Comparison of ENCODE assay signal across 8 mouse cellular contexts in the genomic region with DNA sequence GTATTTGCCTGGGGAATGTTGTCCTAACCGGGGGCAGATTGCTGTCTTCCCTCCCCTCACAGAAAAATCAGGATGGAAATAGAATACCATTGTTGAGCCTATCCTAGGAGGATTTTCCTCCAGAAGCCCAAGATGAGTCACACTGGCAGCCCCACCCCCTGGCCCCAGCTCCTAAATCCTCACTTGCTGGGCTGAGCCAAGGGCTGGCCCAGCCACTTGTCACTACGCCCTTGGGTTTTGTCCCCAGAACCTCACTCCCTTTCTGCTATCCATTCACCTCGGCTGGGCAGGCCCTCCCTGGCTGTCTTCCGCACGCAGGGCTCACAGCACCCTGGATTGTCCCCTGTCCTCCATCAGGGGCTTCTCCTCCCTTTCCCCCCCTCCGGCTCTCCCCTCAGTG. TPM values are rescaled to one million over a fixed set of nuclear protein-coding genes. Genes with fewer than 3 reads are reported as not detected.
DNase-seq lines count a peak whose midpoint lies in the region; ATAC-seq lines count a peak whose summit lies in the region.

No protein-coding gene starts in this region.

- peak; percentile 44; the same call in 1 of the 2 replicates for ATAC-seq in heart, embryonic 12.5 days (ENCODE audit: insufficient number of reproducible peaks, low FRiP score)
- no peak for ATAC-seq in limb, embryonic 12.5 days (ENCODE audit: insufficient number of reproducible peaks, insufficient read depth, low FRiP score, low TSS enrichment, low read depth)
- ATAC-seq in inflammation-experienced regulatory T-cells, adult 6 months = no peak

- peaks cover 31% of the 10 kb centered on the region for H3K4me1 ChIP-seq in heart, embryonic 12.5 days (replicated peaks)
- peaks cover 89% of the 10 kb centered on the region for H3K4me1 ChIP-seq in limb, embryonic 12.5 days (replicated peaks)

- 22% methylated on average over 6 of the region's 6 CpGs for WGBS in heart, embryonic 12.5 days
- 49% methylated on average over 6 of the region's 6 CpGs for WGBS in limb, embryonic 12.5 days

- H3K4me3 ChIP-seq in heart, embryonic 12.5 days = no peak overlapping the region
- no peak overlapping the region for H3K4me3 ChIP-seq in limb, embryonic 12.5 days (replicated peaks)

- peak overlapping the region; percentile 41; the same call in 1 of the 2 replicates for H3K9ac ChIP-seq in heart, embryonic 12.5 days
- H3K9ac ChIP-seq in limb, embryonic 12.5 days (replicated peaks) = no peak overlapping the region; the same call in 1 of the 2 replicates

- H3K27me3 ChIP-seq in heart, embryonic 12.5 days (replicated peaks) = no peaks in the 10 kb centered on the region
- no peaks in the 10 kb centered on the region for H3K27me3 ChIP-seq in limb, embryonic 12.5 days

- peak overlapping the region; percentile 22; the same call in 1 of the 2 replicates for H3K4me2 ChIP-seq in heart, embryonic 12.5 days
- H3K4me2 ChIP-seq in limb, embryonic 12.5 days = no peak overlapping the region

- peak overlapping the region; percentile 80 for H3K27ac ChIP-seq in heart, embryonic 12.5 days (ENCODE audit: poor library complexity, severe bottlenecking)
- H3K27ac ChIP-seq in limb, embryonic 12.5 days = peak overlapping the region; percentile 72

- DNase-seq in right cerebral cortex, adult 18-20 months = peak; percentile 79
- no peak for DNase-seq in right cerebral cortex, postnatal 14 days
- peak; percentile 52 to 66 for DNase-seq in cerebellum, postnatal 10 days
- DNase-seq in retina, postnatal 1 day = peak; percentile 52
- no peak for DNase-seq in spleen, postnatal 10 days (ENCODE audit: low spot score in 2 of 2)

- no peaks in the 10 kb centered on the region for H3K9me3 ChIP-seq in heart, embryonic 12.5 days (replicated peaks)
- H3K9me3 ChIP-seq in limb, embryonic 12.5 days = no peaks in the 10 kb centered on the region

- no peaks in the 10 kb centered on the region for H3K36me3 ChIP-seq in heart, embryonic 12.5 days
- H3K36me3 ChIP-seq in limb, embryonic 12.5 days = 0 out of 2 replicates have a peak, but pooled peaks cover 4% of the 10 kb centered on the region

RNA-seq across cellular contexts. Expression of gene Dusp7, which starts 23.3 kb away (rescaled TPM):
- 16.9 and 20.1 TPM in 2 replicates for polyA plus RNA-seq in heart, embryonic 12.5 days (2016; fragmentation: Nextera tagmentation; extraction: Ambion mirVana)
- 53.7 and 58.9 TPM in 2 replicates for polyA plus RNA-seq in limb, embryonic 12.5 days (2016; fragmentation: Nextera tagmentation; extraction: Ambion mirVana)
- 10 to 100 TPM; 20.2 to 22.2 (median 21.4) TPM for polyA plus RNA-seq in inflammation-experienced regulatory T-cells, adult 6 months (2017; shearing (Covaris generic))

Comparison
In these comparisons a context has a peak if more than half of its experiments do, and no peak if none do; other contexts are left out.
1. DNase-seq: peak in right cerebral cortex, adult 18-20 months (single experiment), cerebellum, postnatal 10 days (2 of 2) and retina, postnatal 1 day (single experiment); none in right cerebral cortex, postnatal 14 days (single experiment) and spleen, postnatal 10 days (0 of 2).